Mouse (Mus musculus): ENCODE data around the gene Samd14. TPM values are rescaled to one million over a fixed set of nuclear protein-coding genes. Genes with fewer than 3 reads are reported as not detected.

Samd14 gene
- total RNA-seq, 4 experiments from 2014 or later: 3.9 to 9.1 (median 5.6) TPM

DNA sequence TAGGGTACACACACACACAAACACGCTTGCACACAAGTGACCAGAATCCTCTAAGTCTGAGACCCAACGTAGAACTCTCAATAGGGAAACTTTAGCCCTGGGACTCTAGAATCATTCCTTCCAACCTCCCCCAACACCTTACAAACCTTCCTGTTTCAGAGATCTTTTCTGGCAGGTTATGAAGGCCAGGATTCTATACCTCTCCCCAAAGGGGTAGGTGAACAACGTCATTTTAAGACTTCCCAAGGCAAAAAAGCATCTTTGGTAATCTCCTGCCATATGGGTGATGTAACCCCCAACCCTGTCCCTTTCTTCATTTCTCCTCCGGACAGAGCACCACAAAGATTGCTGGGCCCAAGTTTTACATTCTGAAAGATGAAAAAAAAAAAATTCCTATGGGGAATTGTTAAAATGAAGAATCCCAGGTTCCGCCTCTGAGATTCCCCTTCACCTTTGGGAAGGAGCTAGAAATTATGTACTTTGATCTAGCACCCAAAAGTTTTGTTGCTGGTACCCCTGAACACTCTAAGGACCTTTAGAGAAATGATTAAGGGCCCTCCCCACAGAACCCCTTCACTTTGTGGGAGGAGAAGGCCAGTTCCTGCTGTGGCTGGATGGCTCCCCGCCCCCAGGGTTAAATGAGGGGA lies 19.5 kb upstream of the Samd14 start:
- DNase-seq: no peak

DNA sequence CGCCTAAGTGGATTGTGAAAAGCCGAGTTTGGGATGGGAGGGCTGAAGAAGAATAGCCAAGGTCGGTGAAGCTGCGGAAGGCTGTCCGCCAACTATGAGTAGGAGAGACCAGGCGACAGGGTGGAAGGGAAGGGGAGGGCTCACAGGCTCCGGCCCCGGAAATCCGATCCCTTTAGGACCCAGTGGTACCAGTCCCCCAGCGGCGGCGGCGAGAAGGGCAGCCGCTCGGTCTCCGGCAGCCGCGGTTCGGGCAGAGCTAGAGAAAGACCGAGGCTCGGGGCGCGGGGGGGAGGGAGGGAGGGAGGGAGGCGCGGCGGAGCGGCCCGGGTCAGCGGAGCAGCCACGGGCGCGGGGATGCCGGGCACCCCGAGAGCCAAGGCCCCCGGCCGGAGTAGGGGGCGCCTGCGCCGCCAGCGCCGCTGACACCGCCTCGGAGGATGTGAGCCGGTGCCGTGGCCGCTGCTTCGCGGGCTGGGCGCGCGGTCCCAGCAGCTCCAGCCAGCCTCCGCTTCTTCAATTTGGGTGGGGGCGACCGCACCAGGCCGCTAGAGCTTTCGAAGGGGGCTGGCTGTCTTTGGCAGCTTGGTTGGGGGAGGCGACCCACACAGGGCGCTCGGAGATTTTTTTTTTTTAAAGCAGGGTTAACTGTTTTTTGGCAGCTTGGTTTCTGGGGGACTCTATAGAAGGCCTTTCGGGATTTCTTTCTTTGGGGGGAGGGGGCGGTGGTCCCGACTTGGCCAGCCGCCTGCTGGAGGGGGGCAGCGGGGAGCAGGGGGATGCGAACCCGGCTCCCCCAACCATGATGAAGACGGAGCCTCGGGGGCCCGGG lies 18.7 kb upstream of the Samd14 start, which contains the start of gene Ppp1r9b:
Ppp1r9b (plus strand) TSS at position 287 of the 829 bp plus-strand sequence.
- DNase-seq: peak; percentile 93

- DNase-seq: peak; percentile 35
These were observed 17.8 kb upstream of the Samd14 start for GRCm38 (mm10) chr11:94991641-94992479.

DNA sequence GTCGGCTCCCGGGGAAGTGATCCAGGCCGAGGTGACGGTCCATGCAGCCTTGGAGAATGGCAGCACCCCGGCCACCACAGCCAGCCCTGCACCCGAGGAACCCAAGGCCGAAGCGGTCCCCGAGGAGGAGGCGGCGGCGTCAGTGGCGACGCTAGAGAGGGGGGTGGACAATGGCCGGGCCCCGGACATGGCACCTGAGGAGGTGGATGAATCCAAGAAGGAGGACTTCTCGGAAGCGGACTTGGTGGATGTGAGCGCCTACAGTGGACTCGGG lies 17.3 kb upstream of the Samd14 start:
- peak; percentile 47 for DNase-seq

- peak; percentile 58 for DNase-seq
These were observed 16.7 kb upstream of the Samd14 start for GRCm38 (mm10) chr11:94992754-94993606.

DNA sequence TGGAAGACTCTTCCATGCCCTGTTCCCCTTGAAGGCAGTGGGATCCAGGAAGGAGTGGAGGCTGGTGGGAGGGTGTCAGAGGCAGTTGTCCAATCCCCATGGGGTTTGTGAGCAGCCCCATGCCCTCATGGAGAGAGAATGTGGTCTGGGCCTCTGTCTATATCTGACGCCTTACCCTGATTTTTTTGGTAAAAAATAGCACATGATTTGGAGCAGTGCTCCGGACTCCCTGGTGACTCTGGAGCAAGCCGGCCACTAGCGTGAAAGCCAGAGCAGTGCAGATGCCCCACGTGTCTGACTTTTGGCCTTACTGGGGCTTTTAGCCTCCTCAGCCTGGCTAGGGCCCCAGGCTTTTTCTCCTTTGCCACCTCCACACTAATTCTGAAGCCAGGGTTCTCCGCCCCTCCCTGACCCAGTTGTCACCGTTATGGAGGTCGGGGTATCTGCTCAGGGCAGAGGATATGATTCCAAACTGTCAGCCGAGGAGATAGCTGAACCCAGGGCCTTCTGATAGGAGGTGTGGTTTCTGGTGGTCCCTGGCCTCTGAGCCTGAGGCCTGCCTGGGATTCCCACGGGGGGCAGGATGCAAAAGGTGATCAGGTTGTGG lies 15.4 kb upstream of the Samd14 start:
- peak; percentile 26 for DNase-seq

DNA sequence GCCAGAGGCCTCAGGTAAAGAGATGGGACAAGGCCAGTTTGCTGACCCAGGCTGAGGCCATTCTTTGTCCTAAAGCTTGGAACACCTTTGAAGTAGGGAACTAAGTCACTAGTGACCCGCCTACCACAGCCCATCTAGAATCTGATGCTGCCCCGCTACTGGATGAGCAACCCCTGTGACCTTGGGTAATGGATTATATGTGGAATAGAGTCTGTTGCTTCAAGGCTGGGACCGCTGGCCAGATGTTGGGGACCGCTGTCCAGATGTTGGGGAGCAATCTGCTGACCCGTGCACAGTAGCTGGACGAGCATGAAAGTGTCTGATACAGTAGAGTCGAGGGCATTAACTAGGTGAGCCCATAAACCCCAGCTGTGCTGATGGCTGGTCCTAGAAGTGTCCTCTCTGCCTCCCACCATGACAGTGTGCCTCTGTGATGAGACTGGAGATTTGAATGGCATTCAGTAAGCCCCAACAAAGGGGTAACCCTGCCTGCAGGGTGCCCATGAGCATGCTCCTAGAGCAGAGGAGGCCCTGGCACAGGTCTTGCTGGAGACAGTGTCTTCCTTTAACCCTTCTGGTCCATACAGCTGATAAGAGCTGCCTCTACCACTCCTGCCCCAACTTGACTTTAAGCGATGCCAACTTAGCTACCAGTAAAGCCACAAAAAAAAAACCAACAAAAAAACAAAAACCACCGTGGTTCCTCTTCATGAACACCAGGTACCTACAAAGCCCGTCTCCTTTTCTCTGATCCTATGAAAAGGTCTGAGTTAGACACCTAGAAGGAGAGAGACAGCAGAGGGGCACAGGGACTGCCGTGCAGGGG lies 14.5 kb upstream of the Samd14 start:
- peak; percentile 13 for DNase-seq

GRCm38 (mm10) chr11:94996101-94996500 lies 13.6 kb upstream of the Samd14 start:
- DNase-seq: no peak

DNA sequence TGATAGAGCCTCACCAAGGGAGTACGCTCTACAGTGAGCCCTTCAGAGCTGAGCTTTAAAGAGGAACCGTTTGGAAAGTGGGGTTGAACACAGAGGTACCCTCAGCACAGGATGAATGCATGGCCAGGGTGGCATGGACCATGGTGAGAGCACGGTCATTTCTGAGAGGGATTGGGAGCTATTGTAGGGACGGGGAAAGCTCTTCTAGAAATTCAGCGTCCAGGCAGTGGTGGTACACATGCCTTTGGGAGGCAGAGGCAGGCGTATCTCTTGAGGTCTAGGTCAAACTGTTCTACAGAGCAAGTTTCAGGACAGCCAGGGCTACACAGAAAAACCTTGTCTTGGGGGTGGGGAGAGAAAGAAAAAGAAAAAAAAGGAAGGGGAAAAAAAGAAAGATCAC lies 12.7 kb upstream of the Samd14 start:
- no peak for DNase-seq

GRCm38 (mm10) chr11:94997596-94997995 lies 12.1 kb upstream of the Samd14 start:
- peak; percentile 11 for DNase-seq

DNA sequence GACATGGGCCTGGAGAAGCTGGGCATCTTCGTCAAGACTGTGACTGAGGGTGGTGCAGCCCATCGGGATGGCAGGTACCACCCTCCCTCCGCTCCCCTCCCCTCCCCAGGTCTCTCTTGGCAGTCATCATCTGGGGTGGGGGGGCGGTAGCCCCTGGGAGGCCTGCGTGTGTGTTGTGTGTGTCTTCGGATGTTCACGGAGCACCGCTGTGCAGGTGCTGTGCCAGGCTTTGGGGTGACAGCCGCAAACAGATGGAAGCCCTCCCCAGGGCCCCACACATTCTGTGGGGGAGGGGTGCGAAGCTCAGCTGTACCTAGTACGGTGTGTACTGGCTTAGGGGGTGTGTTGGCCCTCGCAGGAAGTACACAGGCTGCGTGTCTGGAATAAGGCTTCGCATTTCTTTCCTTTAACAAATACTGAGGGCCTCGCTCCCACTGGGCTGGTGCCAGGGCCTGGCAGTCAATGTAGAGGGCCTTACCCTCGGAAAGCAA lies 11.6 kb upstream of the Samd14 start:
- peak; percentile 11 for DNase-seq

- DNase-seq: no peak
These were observed 9.6 kb upstream of the Samd14 start for GRCm38 (mm10) chr11:95000128-95000527.

DNA sequence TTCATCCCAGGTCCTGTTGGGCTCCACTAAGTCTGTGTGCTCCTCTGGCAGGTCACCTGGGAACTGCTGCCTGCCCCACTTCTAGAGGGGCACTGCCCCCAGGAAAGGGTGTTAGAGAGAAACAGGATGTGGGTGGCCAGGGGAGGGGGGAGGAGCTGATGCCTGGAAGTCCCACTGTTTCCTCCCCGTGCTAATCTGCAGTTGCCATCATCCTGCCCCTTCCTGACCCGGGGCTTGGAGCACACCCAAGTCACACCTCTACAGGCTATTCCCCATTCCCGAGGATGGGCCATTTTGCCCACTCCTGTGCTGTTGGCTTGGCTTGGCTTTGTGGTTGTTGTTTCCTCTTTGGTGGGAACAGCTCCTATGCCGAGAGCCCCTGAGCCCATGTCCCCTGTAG lies 9.1 kb upstream of the Samd14 start:
- no peak for DNase-seq

DNA sequence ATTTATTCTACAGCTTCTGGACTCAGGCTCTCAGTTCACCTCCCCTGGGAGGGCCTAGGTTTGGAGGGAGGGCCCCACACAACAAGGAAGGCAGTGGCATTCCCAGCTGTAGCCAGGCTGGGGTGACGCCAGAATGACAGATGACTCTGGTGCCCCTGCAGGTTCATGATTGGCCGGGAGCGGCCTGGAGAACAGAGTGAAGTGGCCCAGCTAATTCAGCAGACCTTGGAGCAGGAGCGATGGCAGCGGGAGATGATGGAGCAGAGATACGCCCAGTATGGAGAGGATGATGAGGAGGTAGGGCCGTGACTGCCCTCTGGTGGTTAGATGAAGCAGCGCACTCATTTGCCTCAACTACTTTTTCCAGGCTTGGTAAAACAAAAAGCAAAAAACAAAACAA lies 8.6 kb upstream of the Samd14 start:
- DNase-seq: peak; percentile 84

- DNase-seq: no peak
These were observed 7.9 kb upstream of the Samd14 start for GRCm38 (mm10) chr11:95001584-95002347.

DNA sequence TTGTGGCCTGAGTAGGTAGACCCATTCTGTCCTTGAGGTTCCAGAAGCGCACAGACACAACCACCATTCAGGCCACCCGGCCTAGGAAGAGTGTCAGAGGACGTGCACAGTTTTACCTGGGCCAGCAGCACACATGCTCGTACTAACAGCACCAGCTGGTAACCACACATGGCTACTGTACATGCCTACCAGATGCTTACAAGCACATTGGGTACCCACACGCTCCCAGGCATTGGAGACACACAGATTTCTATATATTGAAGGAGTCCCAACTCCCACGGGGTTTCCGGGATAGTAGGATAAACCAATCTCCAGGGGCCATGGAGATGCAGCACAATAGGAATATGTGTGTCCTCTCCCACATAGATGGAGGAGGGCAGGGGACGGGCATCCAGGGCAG lies 7.0 kb upstream of the Samd14 start:
- DNase-seq: no peak

- no peak for DNase-seq
These were observed 5.3 kb upstream of the Samd14 start for GRCm38 (mm10) chr11:95004136-95004936.

DNA sequence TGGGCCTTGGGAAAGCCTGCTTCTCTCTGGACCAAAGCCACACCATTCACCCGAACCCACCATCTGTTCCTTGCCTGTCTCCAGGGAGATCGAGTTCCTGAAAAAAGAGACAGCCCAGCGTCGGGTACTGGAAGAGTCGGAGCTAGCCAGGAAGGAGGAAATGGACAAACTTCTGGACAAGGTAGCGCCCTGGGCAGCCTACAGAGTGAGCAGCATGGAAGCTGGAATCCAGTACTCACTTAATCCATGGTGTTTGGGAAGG lies 4.8 kb upstream of the Samd14 start:
- no peak for DNase-seq

GRCm38 (mm10) chr11:95006038-95006437 lies 3.6 kb upstream of the Samd14 start:
- DNase-seq: no peak
